Mouse (Mus musculus): ENCODE measurements at regions not wholly inside any gene's neighbourhood (a gene's known extent, or its start where the extent isn't known, plus 50 kb on each side); places are given as distances from the start of the nearest gene placed in this dataset.

GRCm38 (mm10) chr14:105495161-105495560 is 236.8 kb downstream of the Ndfip2 start:
- dilution Hi-C loops (cut with MboI; ENCODE audit: extremely low pct_ligation_motif_present, extremely low pct_unique_long_range_greater_than_20kb, low sequenced_read_pairs) (no loop called here), in situ Hi-C loops (cut with MboI; ENCODE audit: low pct_ligation_motif_present, low pct_unique_long_range_greater_than_20kb, low sequenced_read_pairs) (no loop called here)
- no peak overlapping the region for H3K4me2 ChIP-seq (ENCODE audit: insufficient read depth, low read depth, poor library complexity, severe bottlenecking)
- H3K4me1 ChIP-seq (ENCODE audit: control insufficient read depth in 1 of 2, insufficient read depth in 2 of 2), result no peaks in the 10 kb centered on the region
- no peak overlapping the region for H3K4me3 ChIP-seq (replicated peaks in 1 of 3; ENCODE audit: low read depth in 2 of 3, low read length in 2 of 3, poor library complexity in 1 of 3)
- no peak overlapping the region for H3K9ac ChIP-seq (ENCODE audit: insufficient read depth, low read depth)
- H3K27me3 ChIP-seq (replicated peaks), result no peaks in the 10 kb centered on the region
- TF ChIP-seq CTCF (conservative IDR thresholded peaks at IDR 0.05 in 1 of 2, IDR thresholded peaks at IDR 0.05 in 1 of 2; ENCODE audit: low read depth in 2 of 2, low read length in 2 of 2), result no peak
- TF ChIP-seq USF2 (conservative IDR thresholded peaks at IDR 0.05; ENCODE audit: low read depth, low read length), result no peak
- TF ChIP-seq ZMIZ1 (IDR thresholded peaks at IDR 0.05; ENCODE audit: low read depth, low read length), result no peak
- TF ChIP-seq E2F4 (IDR thresholded peaks at IDR 0.05; ENCODE audit: insufficient replicate concordance, low read depth, low read length), result no peak
- TF ChIP-seq SIN3A (IDR thresholded peaks at IDR 0.05; ENCODE audit: low read length), result no peak
- no peak for TF ChIP-seq RCOR1 (conservative IDR thresholded peaks at IDR 0.05; ENCODE audit: low read depth, low read length)
- TF ChIP-seq KAT2A (IDR thresholded peaks at IDR 0.05; ENCODE audit: insufficient replicate concordance, low read length), result no peak
- no peak for TF ChIP-seq RAD21 (IDR thresholded peaks at IDR 0.05; ENCODE audit: low read depth, low read length)
- no peaks in the 10 kb centered on the region for H3K79me2 ChIP-seq (replicated peaks; ENCODE audit: control insufficient read depth, extremely low read depth, insufficient read depth, poor library complexity, severe bottlenecking)
- H3K36me3 ChIP-seq (replicated peaks in 1 of 2; ENCODE audit: control insufficient read depth in 1 of 2, insufficient read depth in 1 of 2, low read length in 1 of 2), result no peaks in the 10 kb centered on the region
- H3K9me3 ChIP-seq (replicated peaks; ENCODE audit: low read length), result peaks cover 22% of the 10 kb centered on the region
- DNase-seq (ENCODE audit: extremely low read depth), result no peak
- no peak overlapping the region for H3K27ac ChIP-seq (ENCODE audit: insufficient read depth, low read depth)

- no peak for DNase-seq (ENCODE audit: extremely low read depth)
- in situ Hi-C loops (cut with MboI; ENCODE audit: low pct_ligation_motif_present, low pct_unique_long_range_greater_than_20kb, low sequenced_read_pairs) (no loop called here), dilution Hi-C loops (cut with MboI; ENCODE audit: extremely low pct_ligation_motif_present, extremely low pct_unique_long_range_greater_than_20kb, low sequenced_read_pairs) (no loop called here)
- H3K4me2 ChIP-seq (ENCODE audit: insufficient read depth, low read depth, poor library complexity, severe bottlenecking), result no peak overlapping the region
- no peaks in the 10 kb centered on the region for H3K79me2 ChIP-seq (replicated peaks; ENCODE audit: control insufficient read depth, extremely low read depth, insufficient read depth, poor library complexity, severe bottlenecking)
- no peaks in the 10 kb centered on the region for H3K36me3 ChIP-seq (replicated peaks in 1 of 2; ENCODE audit: control insufficient read depth in 1 of 2, insufficient read depth in 1 of 2, low read length in 1 of 2)
- no peak overlapping the region for H3K4me3 ChIP-seq (replicated peaks in 1 of 3; ENCODE audit: low read depth in 2 of 3, low read length in 2 of 3, poor library complexity in 1 of 3)
- H3K27ac ChIP-seq (ENCODE audit: insufficient read depth, low read depth), result no peak overlapping the region
- TF ChIP-seq POLR2A (IDR thresholded peaks at IDR 0.05; ENCODE audit: low read depth, low read length) (no peak), JUND (conservative IDR thresholded peaks at IDR 0.05; ENCODE audit: low read depth, low read length) (no peak), EP300 (IDR thresholded peaks at IDR 0.05; ENCODE audit: low read length) (no peak), MAZ (IDR thresholded peaks at IDR 0.05; ENCODE audit: low read depth, low read length) (no peak), RAD21 (IDR thresholded peaks at IDR 0.05; ENCODE audit: low read depth, low read length) (no peak), NELFE (IDR thresholded peaks at IDR 0.05; ENCODE audit: low read depth, low read length) (no peak), ETS1 (conservative IDR thresholded peaks at IDR 0.05; ENCODE audit: low read depth, low read length) (no peak), HCFC1 (IDR thresholded peaks at IDR 0.05; ENCODE audit: low read depth, low read length) (no peak), E2F4 (IDR thresholded peaks at IDR 0.05; ENCODE audit: insufficient replicate concordance, low read depth, low read length) (no peak), USF1 (IDR thresholded peaks at IDR 0.05; ENCODE audit: low read depth, low read length) (no peak), PAX5 (IDR thresholded peaks at IDR 0.05; ENCODE audit: low read length) (no peak), ZNF384 (IDR thresholded peaks at IDR 0.05; ENCODE audit: low read depth, low read length) (no peak), MAX (IDR thresholded peaks at IDR 0.05; ENCODE audit: low read length) (no peak), SMC3 (IDR thresholded peaks at IDR 0.05; ENCODE audit: low read depth, low read length) (no peak)
- no peaks in the 10 kb centered on the region for H3K4me1 ChIP-seq (ENCODE audit: control insufficient read depth in 1 of 2, insufficient read depth in 2 of 2)
- H3K27me3 ChIP-seq (replicated peaks), result no peaks in the 10 kb centered on the region
- H3K9ac ChIP-seq (ENCODE audit: insufficient read depth, low read depth), result no peak overlapping the region
- peaks cover 21% of the 10 kb centered on the region for H3K9me3 ChIP-seq (replicated peaks; ENCODE audit: low read length)
These were observed 236.0 kb downstream of the Ndfip2 start for GRCm38 (mm10) chr14:105494415-105494814.

Measured in CH12.LX (cell line).